Mouse (Mus musculus) thymus, adult 2 months (tissue): Measurements from ENCODE around the gene Tyw1. TPM values are rescaled to one million over a fixed set of nuclear protein-coding genes. Genes with fewer than 3 reads are reported as not detected.

Experiments used
- DNase-seq: peaks from one replicate; pipeline ENCODE4 v3.0.0; 2021
- H3K27ac ChIP-seq: fragments of 200-500 bp; 2 replicates; pipeline ENCODE4 v1.5.1; 2012; ENCODE audit warnings: low read length, control low read depth; ENCODE audit not compliant: control insufficient read depth, insufficient read depth
- H3K27me3 ChIP-seq: fragments of 200-500 bp; 2 replicates; pipeline ENCODE4 v1.6.1; 2012; ENCODE audit warnings: mild to moderate bottlenecking, low read length, moderate library complexity, mixed read lengths; ENCODE audit not compliant: control insufficient read depth, insufficient read depth
- H3K36me3 ChIP-seq: fragments of 200-500 bp; 2 replicates; pipeline ENCODE4 v1.6.1; 2012; ENCODE audit warnings: mild to moderate bottlenecking, low read length, moderate library complexity; ENCODE audit not compliant: control insufficient read depth, insufficient read depth
- H3K4me1 ChIP-seq: fragments of 200-500 bp; replicated peaks from 2 replicates; pipeline ENCODE4 v1.6.1; 2012; ENCODE audit warnings: low read length; ENCODE audit not compliant: control insufficient read depth, insufficient read depth
- H3K4me3 ChIP-seq: fragments of 200-500 bp; 2 replicates; pipeline ENCODE4 v1.5.1; 2012; ENCODE audit warnings: mild to moderate bottlenecking, low read length, control low read depth, moderate library complexity; ENCODE audit not compliant: control insufficient read depth, insufficient read depth
- CTCF ChIP-seq: fragments of 200-500 bp; IDR thresholded peaks from 2 replicates; pipeline ENCODE4 v1.5.1; 2012; ENCODE audit warnings: mild to moderate bottlenecking, control low read depth, low read length, moderate library complexity, borderline replicate concordance; ENCODE audit not compliant: control insufficient read depth, poor library complexity, insufficient read depth; ENCODE audit errors: extremely low read depth
- POLR2A ChIP-seq: fragments of 200-500 bp; IDR thresholded peaks from 2 replicates; pipeline ENCODE4 v1.6.1; 2012; ENCODE audit warnings: mild to moderate bottlenecking, low read length, control low read depth, moderate library complexity; ENCODE audit not compliant: control insufficient read depth, poor library complexity, insufficient read depth; ENCODE audit errors: extremely low read depth
- WGBS: fragments of 180-500 bp; shearing (Covaris S2); methylation state at CpG from one replicate; pipeline ENCODE4 v1.1.7; 2018; 5-methylcytosine and 5-hydroxymethylcytosine counted together
- polyA plus RNA-seq: library from polyadenylated mRNA; depleted of rRNA; stranded (reverse); fragments of >200 nt; gene quantifications from 2 replicates; pipeline ENCODE4 v1.2.3, GENCODE M21; 2012

The Tyw1 gene
- polyA plus RNA-seq, 1 experiment, result 15.6 TPM

DNA sequence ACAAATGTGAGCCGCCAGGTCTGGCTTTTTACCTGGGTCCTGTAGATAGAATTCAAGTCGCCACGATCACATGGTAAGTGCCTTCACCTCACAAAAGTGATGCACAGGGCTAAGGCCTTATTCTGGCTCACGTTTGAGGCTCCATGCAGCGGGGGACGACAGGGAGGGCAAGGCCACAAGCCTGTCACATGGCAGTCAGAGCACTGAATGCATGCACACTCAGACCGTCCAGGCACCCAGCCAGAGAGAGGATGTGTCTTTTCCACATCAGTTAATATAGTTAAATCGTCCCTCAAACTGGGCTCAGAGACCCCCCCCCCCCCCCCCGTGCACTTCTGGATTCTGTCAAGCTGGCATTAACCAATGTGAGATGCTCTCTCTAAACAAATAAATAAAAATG lies 60.9 kb downstream of the Tyw1 start:
- no peak overlapping the region for H3K27ac ChIP-seq
- H3K36me3 ChIP-seq, result no peaks in the 10 kb centered on the region
- no peak for TF ChIP-seq CTCF
- no peak for TF ChIP-seq POLR2A

DNA sequence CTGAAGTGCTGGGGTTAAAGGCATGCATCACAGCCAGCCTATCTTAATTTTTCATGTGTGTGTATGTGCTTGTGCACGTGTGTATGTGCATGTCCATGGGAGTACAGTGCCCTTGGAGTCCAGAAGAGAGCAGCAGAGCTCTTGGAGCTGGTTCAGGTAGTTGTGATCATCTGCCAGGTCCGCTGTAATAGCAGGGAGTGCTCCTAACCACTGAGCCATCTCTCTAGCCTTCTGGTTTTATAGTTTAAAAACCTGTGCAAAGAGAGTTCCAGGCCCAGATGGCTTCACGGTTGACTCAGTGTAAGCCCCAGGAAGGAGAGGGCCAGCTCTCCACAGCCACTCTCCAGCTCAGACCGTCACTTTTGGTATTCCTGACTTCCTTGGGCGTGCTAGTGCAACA lies 64.4 kb downstream of the Tyw1 start:
- H3K4me1 ChIP-seq, result no peaks in the 10 kb centered on the region
- TF ChIP-seq CTCF (no peak), POLR2A (no peak)
- DNase-seq, result no peak
- WGBS, result 100% methylated on average over 5 of the region's 5 CpGs
- H3K36me3 ChIP-seq, result no peaks in the 10 kb centered on the region
- no peak overlapping the region for H3K27ac ChIP-seq
- no peak overlapping the region for H3K4me3 ChIP-seq
- H3K27me3 ChIP-seq, result no peaks in the 10 kb centered on the region

More for the DNA sequence above, 60.9 kb downstream of the Tyw1 start:
- no peaks in the 10 kb centered on the region for H3K27me3 ChIP-seq
- H3K4me3 ChIP-seq, result no peak overlapping the region
- DNase-seq, result no peak
- H3K4me1 ChIP-seq, result no peaks in the 10 kb centered on the region
- WGBS, result 97% methylated on average over 9 of the region's 9 CpGs

DNA sequence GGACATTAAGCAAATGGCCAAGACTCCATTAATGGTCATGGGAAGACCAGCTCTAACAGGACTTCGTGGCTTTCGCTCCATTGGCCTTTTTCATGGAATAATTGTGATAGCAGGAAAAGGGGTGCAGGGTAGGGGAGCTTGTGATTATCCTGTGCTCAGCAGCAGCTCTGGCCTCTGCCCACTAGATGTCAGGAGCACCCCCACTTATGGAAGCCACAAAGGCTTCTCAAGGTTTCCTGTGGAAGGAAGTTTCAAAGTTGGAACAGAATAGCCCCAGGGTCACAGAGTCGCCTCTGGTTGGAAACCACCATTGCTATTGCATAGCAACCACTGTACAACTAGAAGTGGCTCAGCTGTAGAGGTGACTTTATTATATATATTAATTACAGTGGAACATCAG lies 65.1 kb downstream of the Tyw1 start:
- Histone ChIP-seq H3K36me3 (no peaks in the 10 kb centered on the region), H3K4me3 (no peak overlapping the region), H3K4me1 (no peaks in the 10 kb centered on the region), H3K27me3 (no peaks in the 10 kb centered on the region), H3K27ac (no peak overlapping the region)
- no peak for TF ChIP-seq POLR2A
- TF ChIP-seq CTCF, result no peak
- DNase-seq, result no peak
- 71% methylated on average over 3 of the region's 3 CpGs for WGBS

DNA sequence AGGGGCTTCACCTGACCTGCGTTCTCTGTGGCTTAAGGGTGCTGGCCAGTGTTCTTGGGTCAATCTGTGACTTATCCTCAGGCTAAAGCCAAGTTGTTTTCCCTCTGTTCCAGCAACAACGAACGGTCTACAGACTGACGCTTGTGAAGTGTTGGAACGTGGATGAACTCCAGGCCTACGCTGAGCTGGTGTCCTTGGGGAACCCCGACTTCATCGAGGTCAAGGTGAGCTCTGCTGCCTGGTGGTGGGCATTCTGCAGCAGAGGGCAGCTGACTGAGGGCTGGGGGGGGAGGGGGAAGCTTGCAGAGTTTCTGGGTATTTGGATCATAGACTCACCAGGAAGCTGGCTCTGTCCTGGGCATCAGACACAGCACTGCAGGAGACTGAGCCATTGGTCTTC lies 70.1 kb downstream of the Tyw1 start:
- no peak overlapping the region for H3K4me3 ChIP-seq
- 98% methylated on average over 8 of the region's 8 CpGs for WGBS
- H3K27ac ChIP-seq, result no peak overlapping the region
- H3K36me3 ChIP-seq, result peaks cover 8% of the 10 kb centered on the region; the same call in 1 of the 2 replicates
- no peak for DNase-seq
- no peaks in the 10 kb centered on the region for H3K27me3 ChIP-seq
- H3K4me1 ChIP-seq, result no peaks in the 10 kb centered on the region
- TF ChIP-seq CTCF (no peak), POLR2A (no peak)

DNA sequence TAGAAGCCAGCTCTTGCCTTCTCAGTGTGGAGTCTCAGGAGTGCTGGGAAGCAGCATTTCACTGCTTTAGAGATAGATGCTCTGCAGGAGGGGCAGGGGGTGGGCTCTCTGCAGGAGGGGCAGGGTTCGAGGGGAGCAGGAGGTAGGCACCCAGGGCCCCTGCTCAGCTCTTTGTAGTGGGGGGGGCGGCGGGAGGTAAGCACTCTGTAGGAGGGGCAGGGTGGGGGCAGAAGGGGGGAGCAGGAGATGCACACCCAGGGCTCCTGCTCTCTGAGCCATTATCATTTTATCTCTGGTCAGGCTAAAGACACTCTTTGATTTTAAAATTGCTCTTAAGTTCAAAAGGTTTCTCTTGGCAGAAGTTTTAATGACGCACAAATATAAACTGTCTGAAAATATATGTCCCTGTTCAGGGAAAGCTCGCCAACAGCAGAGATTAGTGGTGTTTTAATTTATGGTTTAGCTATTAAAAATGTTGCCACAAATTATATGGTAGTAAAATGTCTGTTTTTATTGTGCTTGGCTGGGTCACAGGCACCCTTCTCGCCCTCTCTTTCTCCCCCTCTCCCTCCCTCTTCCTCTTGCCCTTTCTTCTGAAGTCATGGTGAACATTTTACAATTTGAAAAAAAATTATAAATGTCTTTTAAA lies 72.3 kb downstream of the Tyw1 start:
- Histone ChIP-seq H3K4me1 (no peaks in the 10 kb centered on the region), H3K27ac (no peak overlapping the region), H3K4me3 (no peak overlapping the region), H3K36me3 (peaks cover 8% of the 10 kb centered on the region; the same call in 1 of the 2 replicates), H3K27me3 (no peaks in the 10 kb centered on the region)
- no peak for TF ChIP-seq POLR2A
- no peak for TF ChIP-seq CTCF
- no peak for DNase-seq
- 91% methylated on average over 6 of the region's 6 CpGs for WGBS

DNA sequence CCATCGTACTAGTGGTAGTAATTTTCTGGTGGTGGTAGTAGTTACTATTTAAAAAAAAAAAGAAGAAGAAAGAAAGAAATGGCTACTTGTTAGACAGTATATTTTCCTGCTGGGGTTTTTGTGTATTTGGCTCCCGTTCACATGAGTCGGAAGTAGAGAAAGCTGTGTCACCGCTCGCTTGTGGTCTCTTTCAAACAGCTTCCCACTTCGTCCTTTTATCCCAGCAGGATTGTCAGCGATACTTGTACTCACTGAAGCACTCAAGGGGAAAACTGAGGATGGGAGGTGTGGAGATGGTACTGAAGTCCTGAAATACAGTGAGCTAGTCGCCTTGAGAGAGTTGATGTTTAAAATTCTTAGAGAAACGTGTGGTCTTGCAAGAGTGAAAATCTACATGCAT lies 72.9 kb downstream of the Tyw1 start:
- TF ChIP-seq POLR2A (no peak), CTCF (no peak)
- Histone ChIP-seq H3K4me3 (no peak overlapping the region), H3K36me3 (peaks cover 8% of the 10 kb centered on the region; the same call in 1 of the 2 replicates), H3K27ac (no peak overlapping the region), H3K4me1 (no peaks in the 10 kb centered on the region), H3K27me3 (no peaks in the 10 kb centered on the region)
- DNase-seq, result no peak
- WGBS, result 95% methylated on average over 9 of the region's 9 CpGs

DNA sequence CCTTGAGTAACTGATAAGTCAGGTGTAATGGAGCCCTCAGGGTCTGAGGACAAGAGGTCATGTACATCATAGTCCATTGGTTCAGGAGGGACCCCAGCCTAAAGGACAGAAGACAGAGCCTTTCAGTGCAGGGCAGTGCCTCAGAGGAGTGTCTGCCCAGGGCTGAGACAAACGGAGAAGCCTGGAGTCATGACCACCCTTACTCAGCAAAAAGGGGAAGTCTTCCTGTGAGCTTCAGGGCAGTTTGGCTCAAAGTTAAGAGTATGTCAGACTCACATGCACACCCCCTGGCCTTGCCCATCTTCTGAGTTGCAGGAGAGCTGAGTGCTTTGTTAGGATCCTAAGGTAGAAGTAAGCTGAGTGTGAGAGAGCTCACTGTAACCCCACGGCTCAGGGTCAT lies 74.5 kb downstream of the Tyw1 start:
- Histone ChIP-seq H3K27ac (no peak overlapping the region), H3K4me3 (no peak overlapping the region), H3K4me1 (no peaks in the 10 kb centered on the region), H3K36me3 (peaks cover 8% of the 10 kb centered on the region), H3K27me3 (no peaks in the 10 kb centered on the region)
- no peak for DNase-seq
- no peak for TF ChIP-seq CTCF
- TF ChIP-seq POLR2A, result no peak
- 59% methylated on average over 2 of the region's 2 CpGs for WGBS
